Mouse (Mus musculus): Measurements from ENCODE around the gene Smim24.

- TF ChIP-seq CTCF (IDR thresholded peaks at IDR 0.05; ENCODE audit: low read depth) (no peak), EP300 (IDR thresholded peaks at IDR 0.05; ENCODE audit: low read depth) (no peak)
Measured at GRCm38 (mm10) chr10:81428507-81428870, 35.6 kb downstream of the Smim24 start.

Data from heart, postnatal 0 days (tissue).